Mouse (Mus musculus) neural tube, embryonic 13.5 days (tissue): Measurements from ENCODE around the gene Tst. TPM values are rescaled to one million over a fixed set of nuclear protein-coding genes. Genes with fewer than 3 reads are reported as not detected.

ENCODE experiments used
- ATAC-seq: fragments of 200-750 bp; cut with Nextera tagmentation; 2 replicates; pipeline ENCODE4 v1.8.0; 2017; ENCODE audit warnings: low read depth, mild to moderate bottlenecking, moderate TSS enrichment, moderate library complexity
- H3K27ac ChIP-seq: fragments of 300-500 bp; sonication (generic); replicated peaks from 2 replicates; pipeline ENCODE4 v1.5.1; 2015; ENCODE audit warnings: moderate library complexity, mild to moderate bottlenecking, inconsistent platforms
- H3K27me3 ChIP-seq: fragments of 300-500 bp; sonication (generic); 2 replicates; pipeline ENCODE4 v1.6.1; 2015; ENCODE audit warnings: mild to moderate bottlenecking, inconsistent platforms
- H3K36me3 ChIP-seq: fragments of 300-500 bp; sonication (generic); 2 replicates; pipeline ENCODE4 v1.6.1; 2015; ENCODE audit warnings: mild to moderate bottlenecking, inconsistent platforms
- H3K4me1 ChIP-seq: fragments of 300-500 bp; sonication (generic); replicated peaks from 2 replicates; pipeline ENCODE4 v1.6.1; 2015; ENCODE audit warnings: inconsistent platforms
- H3K4me2 ChIP-seq: fragments of 300-500 bp; sonication (generic); 2 replicates; pipeline ENCODE4 v1.6.1; 2015; ENCODE audit warnings: inconsistent platforms, mild to moderate bottlenecking, moderate library complexity
- H3K4me3 ChIP-seq: fragments of 300-500 bp; sonication (generic); 2 replicates; pipeline ENCODE4 v1.5.1; 2015; ENCODE audit warnings: mild to moderate bottlenecking, inconsistent platforms
- H3K9ac ChIP-seq: fragments of 300-500 bp; sonication (generic); 2 replicates; pipeline ENCODE4 v1.6.1; 2015; ENCODE audit warnings: moderate library complexity, mild to moderate bottlenecking, inconsistent platforms
- H3K9me3 ChIP-seq: fragments of 300-500 bp; sonication (generic); 2 replicates; pipeline ENCODE4 v1.6.1; 2016; ENCODE audit warnings: inconsistent platforms
- WGBS: fragments of 180-500 bp; shearing (Covaris S2); methylation state at CpG from one replicate; pipeline ENCODE4 v1.1.7; 2015; 5-methylcytosine and 5-hydroxymethylcytosine counted together
- polyA plus RNA-seq: library from polyadenylated mRNA; unstranded; fragments of >200 nt; fragmentation: Nextera tagmentation; extraction: Ambion mirVana; gene quantifications from 2 replicates; pipeline ENCODE4 v1.2.1, GENCODE M21; 2015

Gene Tst
- polyA plus RNA-seq, 1 experiment from 2014 or later = 11.4 TPM

DNA sequence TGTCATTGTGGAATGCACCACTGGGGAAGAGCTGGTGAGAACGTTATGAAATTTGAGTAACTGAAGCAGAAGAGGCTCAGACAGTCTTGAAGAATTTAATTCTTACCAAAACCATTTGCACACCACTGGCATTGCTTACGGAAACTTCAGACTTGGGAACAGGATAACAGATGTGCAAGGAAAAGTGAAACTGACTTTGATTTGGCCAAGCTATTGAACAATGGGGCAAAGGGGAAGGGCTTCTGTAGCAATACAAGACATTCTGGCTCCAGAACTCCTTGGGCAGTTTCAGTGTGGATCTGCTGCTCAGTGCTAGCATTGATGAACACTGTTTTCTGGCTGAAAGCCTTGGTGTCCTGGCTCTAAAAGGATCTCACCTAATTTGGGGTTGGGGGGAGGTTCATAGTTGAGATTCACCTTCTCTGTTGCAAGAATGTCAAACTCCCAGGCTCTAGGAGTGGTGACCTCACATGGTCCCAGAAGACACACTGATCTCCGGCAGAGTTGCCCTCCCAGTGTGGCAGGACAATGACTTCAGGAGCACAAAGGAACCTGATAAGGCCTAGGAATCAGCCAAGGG lies 54.0 kb downstream of the Tst start:
- H3K4me2 ChIP-seq = no peak overlapping the region
- WGBS = 65% methylated on average over 3 of the region's 3 CpGs
- no peaks in the 10 kb centered on the region for H3K36me3 ChIP-seq
- no peaks in the 10 kb centered on the region for H3K27me3 ChIP-seq
- H3K9me3 ChIP-seq = no peaks in the 10 kb centered on the region
- ATAC-seq = no peak
- H3K27ac ChIP-seq = no peak overlapping the region
- no peak overlapping the region for H3K9ac ChIP-seq
- H3K4me3 ChIP-seq = no peak overlapping the region
- no peaks in the 10 kb centered on the region for H3K4me1 ChIP-seq

Other genes starting within 250 kb of the Tst start
- 88.5 and 96.9 TPM in 2 replicates for gene Ift27, start 231.8 kb downstream of the Tst start, polyA plus RNA-seq
- 2.5 and 4.1 TPM in 2 replicates for gene Pvalb, start 199.5 kb downstream of the Tst start, polyA plus RNA-seq
- gene Ncf4, start 161.1 kb downstream of the Tst start, polyA plus RNA-seq = 1.1 and 1.9 TPM in 2 replicates
- 0.13 and 0.54 TPM in 2 replicates for gene Csf2rb2, start 100.2 kb downstream of the Tst start, polyA plus RNA-seq
- gene Csf2rb, start 80.2 kb downstream of the Tst start, polyA plus RNA-seq = 0.48 and 1.1 TPM in 2 replicates
- not detected in 2 replicates for gene Tex33, start 10.0 kb downstream of the Tst start, polyA plus RNA-seq
- gene Mpst, start 509 bp upstream of the Tst start, polyA plus RNA-seq = 2.3 and 2.9 TPM in 2 replicates
- gene Kctd17, start 22.7 kb upstream of the Tst start, polyA plus RNA-seq = 120 and 122 TPM in 2 replicates
- 0.15 and 0.28 TPM in 2 replicates for gene Tmprss6, start 62.7 kb upstream of the Tst start, polyA plus RNA-seq
- gene Il2rb, start 89.4 kb upstream of the Tst start, polyA plus RNA-seq = 0.06 TPM in 1 of 2 replicates, not detected in the other
- 7.4 and 8.5 TPM in 2 replicates for gene C1qtnf6, start 125.5 kb upstream of the Tst start, polyA plus RNA-seq
- gene Sstr3, start 138.8 kb upstream of the Tst start, polyA plus RNA-seq = 0.25 and 0.29 TPM in 2 replicates
- gene Rac2, start 166.9 kb upstream of the Tst start, polyA plus RNA-seq = 6.4 and 8.8 TPM in 2 replicates
- gene Cyth4, start 191.1 kb upstream of the Tst start, polyA plus RNA-seq = 7.3 and 7.7 TPM in 2 replicates